Mouse (Mus musculus) heart, embryonic 11.5 days (tissue): ENCODE data around the gene Gpr34. TPM values are rescaled to one million over a fixed set of nuclear protein-coding genes. Genes with fewer than 3 reads are reported as not detected.

Experiments used
- ATAC-seq: fragments of 200-750 bp; cut with Nextera tagmentation; replicated peaks from 2 replicates; pipeline ENCODE4 v1.8.0; 2017; ENCODE audit warnings: moderate library complexity; ENCODE audit not compliant: insufficient number of reproducible peaks, low FRiP score, low TSS enrichment
- H3K27ac ChIP-seq: fragments of 300-500 bp; sonication (generic); 2 replicates; pipeline ENCODE4 v1.5.1; 2014; ENCODE audit warnings: mild to moderate bottlenecking, low read depth, low read length
- H3K27me3 ChIP-seq: fragments of 300-500 bp; sonication (generic); 2 replicates; pipeline ENCODE4 v1.6.1; 2014; ENCODE audit warnings: mild to moderate bottlenecking, low read length, mixed read lengths; ENCODE audit not compliant: control insufficient read depth, insufficient read depth
- H3K36me3 ChIP-seq: fragments of 300-500 bp; sonication (generic); 2 replicates; pipeline ENCODE4 v1.6.1; 2014; ENCODE audit warnings: mild to moderate bottlenecking, low read length, moderate library complexity, mixed read lengths; ENCODE audit not compliant: control insufficient read depth, insufficient read depth
- H3K4me1 ChIP-seq: fragments of 300-500 bp; sonication (generic); 2 replicates; pipeline ENCODE4 v1.6.1; 2014; ENCODE audit warnings: low read length; ENCODE audit not compliant: control insufficient read depth, insufficient read depth
- H3K4me2 ChIP-seq: fragments of 300-500 bp; sonication (generic); 2 replicates; pipeline ENCODE4 v1.6.1; 2014; ENCODE audit warnings: mild to moderate bottlenecking, moderate library complexity
- H3K4me3 ChIP-seq: fragments of 300-500 bp; sonication (generic); 2 replicates; pipeline ENCODE4 v1.5.1; 2014; ENCODE audit warnings: low read depth, low read length
- H3K9ac ChIP-seq: fragments of 300-500 bp; sonication (generic); 2 replicates; pipeline ENCODE4 v1.6.1; 2014; ENCODE audit warnings: mild to moderate bottlenecking, low read depth, low read length, moderate library complexity
- H3K9me3 ChIP-seq: fragments of 300-500 bp; sonication (generic); replicated peaks from 2 replicates; pipeline ENCODE4 v1.6.1; 2016; ENCODE audit warnings: low read length; ENCODE audit not compliant: control insufficient read depth
- WGBS: fragments of 180-500 bp; shearing (Covaris S2); extraction: QIAGEN DNeasy Blood & Tissue Kit; methylation state at CpG from one replicate; pipeline ENCODE4 v1.1.7; 2014; ENCODE audit not compliant: insufficient replicate concordance; 5-methylcytosine and 5-hydroxymethylcytosine counted together
- polyA plus RNA-seq: library from polyadenylated mRNA; unstranded; fragments of >200 nt; fragmentation: Nextera tagmentation; extraction: Ambion mirVana; gene quantifications from 2 replicates; pipeline ENCODE4 v1.2.1, GENCODE M21; 2014

The Gpr34 gene
- polyA plus RNA-seq = 0.62 and 0.75 TPM in 2 replicates

GRCm38 (mm10) chrX:13631599-13632283 is at the start of gene Gpr34:
TSS of gene Gpr34 (plus strand) at chrX:13632089.
- Histone ChIP-seq H3K27me3 (no peaks in the 10 kb centered on the region; the same call in 1 of the 2 replicates), H3K4me3 (no peak within 1 kb of the TSS), H3K9ac (no peak within 1 kb of the TSS), H3K27ac (no peak within 1 kb of the TSS), H3K36me3 (no peaks in the 10 kb centered on the region), H3K9me3 (no peaks in the 10 kb centered on the region), H3K4me1 (no peaks in the 10 kb centered on the region), H3K4me2 (no peak within 1 kb of the TSS)
- 64% methylated on average over 5 of the region's 5 CpGs for WGBS
- ATAC-seq = no peak

GRCm38 (mm10) chrX:13599373-13599772 is 32.5 kb upstream of the Gpr34 start:
- no peaks in the 10 kb centered on the region for H3K27me3 ChIP-seq
- ATAC-seq = no peak
- no peak overlapping the region for H3K27ac ChIP-seq
- H3K4me1 ChIP-seq = no peaks in the 10 kb centered on the region
- no peak overlapping the region for H3K4me2 ChIP-seq
- no peaks in the 10 kb centered on the region for H3K36me3 ChIP-seq
- no peak overlapping the region for H3K4me3 ChIP-seq
- 62% methylated on average over 2 of the region's 2 CpGs for WGBS
- H3K9me3 ChIP-seq = no peaks in the 10 kb centered on the region
- H3K9ac ChIP-seq = no peak overlapping the region

GRCm38 (mm10) chrX:13599966-13600365 is 31.9 kb upstream of the Gpr34 start:
- ATAC-seq = no peak
- no peak overlapping the region for H3K9ac ChIP-seq
- 45% methylated on average over 1 of the region's 1 CpGs for WGBS

GRCm38 (mm10) chrX:13606741-13607140 is 25.1 kb upstream of the Gpr34 start:
- no peak overlapping the region for H3K4me2 ChIP-seq
- no peaks in the 10 kb centered on the region for H3K27me3 ChIP-seq
- H3K4me1 ChIP-seq = no peaks in the 10 kb centered on the region
- no peaks in the 10 kb centered on the region for H3K36me3 ChIP-seq
- H3K9me3 ChIP-seq = no peaks in the 10 kb centered on the region
- H3K9ac ChIP-seq = no peak overlapping the region
- WGBS = 42% methylated on average over 3 of the region's 3 CpGs
- no peak overlapping the region for H3K27ac ChIP-seq
- H3K4me3 ChIP-seq = no peak overlapping the region
- no peak for ATAC-seq

More at GRCm38 (mm10) chrX:13599966-13600365, 31.9 kb upstream of the Gpr34 start:
- Histone ChIP-seq H3K9me3 (no peaks in the 10 kb centered on the region), H3K4me2 (no peak overlapping the region), H3K27ac (no peak overlapping the region), H3K4me3 (no peak overlapping the region), H3K27me3 (no peaks in the 10 kb centered on the region), H3K36me3 (no peaks in the 10 kb centered on the region), H3K4me1 (no peaks in the 10 kb centered on the region)

GRCm38 (mm10) chrX:13607752-13608151 is 24.1 kb upstream of the Gpr34 start:
- Histone ChIP-seq H3K4me3 (no peak overlapping the region), H3K36me3 (no peaks in the 10 kb centered on the region), H3K4me2 (no peak overlapping the region), H3K4me1 (no peaks in the 10 kb centered on the region), H3K9me3 (no peaks in the 10 kb centered on the region), H3K27ac (no peak overlapping the region), H3K9ac (no peak overlapping the region), H3K27me3 (no peaks in the 10 kb centered on the region)
- ATAC-seq = no peak
- 59% methylated on average over 3 of the region's 3 CpGs for WGBS

GRCm38 (mm10) chrX:13611114-13611513 is 20.8 kb upstream of the Gpr34 start:
- Histone ChIP-seq H3K4me2 (no peak overlapping the region), H3K36me3 (no peaks in the 10 kb centered on the region), H3K27ac (no peak overlapping the region), H3K4me1 (no peaks in the 10 kb centered on the region), H3K9me3 (no peaks in the 10 kb centered on the region), H3K9ac (no peak overlapping the region), H3K4me3 (no peak overlapping the region), H3K27me3 (no peaks in the 10 kb centered on the region)
- WGBS = 70% methylated on average over 5 of the region's 5 CpGs
- ATAC-seq = no peak

GRCm38 (mm10) chrX:13612115-13612514 is 19.8 kb upstream of the Gpr34 start:
- Histone ChIP-seq H3K9me3 (no peaks in the 10 kb centered on the region), H3K27me3 (no peaks in the 10 kb centered on the region), H3K9ac (no peak overlapping the region), H3K36me3 (no peaks in the 10 kb centered on the region), H3K4me1 (no peaks in the 10 kb centered on the region), H3K27ac (no peak overlapping the region), H3K4me2 (no peak overlapping the region), H3K4me3 (no peak overlapping the region)
- ATAC-seq = no peak
- WGBS = 58% methylated on average over 2 of the region's 2 CpGs

- WGBS = 48% methylated on average over 1 of the region's 1 CpGs
- H3K9ac ChIP-seq = no peak overlapping the region
- no peak for ATAC-seq
- H3K4me1 ChIP-seq = no peaks in the 10 kb centered on the region
- no peak overlapping the region for H3K4me3 ChIP-seq
- no peaks in the 10 kb centered on the region for H3K9me3 ChIP-seq
- no peak overlapping the region for H3K4me2 ChIP-seq
- no peaks in the 10 kb centered on the region for H3K36me3 ChIP-seq
- no peak overlapping the region for H3K27ac ChIP-seq
- no peaks in the 10 kb centered on the region for H3K27me3 ChIP-seq
Measured at GRCm38 (mm10) chrX:13616726-13617125, 15.2 kb upstream of the Gpr34 start.

GRCm38 (mm10) chrX:13617294-13617693 is 14.6 kb upstream of the Gpr34 start:
- WGBS = 82% methylated on average over 1 of the region's 1 CpGs
- no peaks in the 10 kb centered on the region for H3K36me3 ChIP-seq
- no peak overlapping the region for H3K27ac ChIP-seq
- H3K4me3 ChIP-seq = no peak overlapping the region
- ATAC-seq = no peak
- H3K4me1 ChIP-seq = no peaks in the 10 kb centered on the region
- H3K9me3 ChIP-seq = no peaks in the 10 kb centered on the region
- H3K4me2 ChIP-seq = no peak overlapping the region
- no peak overlapping the region for H3K9ac ChIP-seq
- no peaks in the 10 kb centered on the region for H3K27me3 ChIP-seq
